Mouse (Mus musculus) cerebellum, postnatal 4 days (tissue): ENCODE measurements around the gene Plaa.

Source experiments
- DNase-seq, 2 experiments: peaks; one replicate each; pipeline ENCODE4 v3.0.0; 2022; ENCODE audit warnings: low spot score in 2 of 2, mixed read lengths in 1 of 2

Plaa gene

GRCm38 (mm10) chr4:94556265-94557054 is 46.6 kb downstream of the Plaa start, which contains the start of the genes Gm10306 and Caap1:
Gene Gm10306 (plus strand): TSS chr4:94556546.
Gene Caap1 (minus strand): TSS chr4:94556796.
- peak; percentile 95 to 98 for DNase-seq

- DNase-seq, result no peak
Observed at GRCm38 (mm10) chr4:94554955-94555494, 48.0 kb downstream of the Plaa start.

GRCm38 (mm10) chr4:94544321-94544720 is 58.7 kb downstream of the Plaa start:
- DNase-seq, result no peak

DNA sequence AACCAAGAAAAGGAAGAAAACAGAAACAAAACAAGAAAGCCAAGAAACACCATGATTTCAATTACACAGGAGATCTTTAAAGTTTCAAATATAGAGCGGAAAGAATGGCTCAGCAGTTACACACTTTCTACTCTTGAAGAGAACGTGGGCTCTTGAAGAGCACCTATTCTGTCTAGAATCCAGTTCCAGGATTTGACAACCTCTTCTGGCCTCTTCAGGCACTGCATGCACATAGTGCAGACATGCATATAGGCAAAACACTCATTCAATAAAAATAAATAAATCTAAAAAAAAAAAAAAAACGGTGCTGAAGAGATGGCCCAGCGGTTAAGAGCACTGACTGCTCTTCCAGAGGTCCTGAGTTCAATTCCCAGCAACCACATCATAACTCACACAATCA is 60.0 kb downstream of the Plaa start:
- DNase-seq, result no peak

- no peak for DNase-seq
Observed at GRCm38 (mm10) chr4:94533205-94533604, 69.8 kb downstream of the Plaa start.

DNA sequence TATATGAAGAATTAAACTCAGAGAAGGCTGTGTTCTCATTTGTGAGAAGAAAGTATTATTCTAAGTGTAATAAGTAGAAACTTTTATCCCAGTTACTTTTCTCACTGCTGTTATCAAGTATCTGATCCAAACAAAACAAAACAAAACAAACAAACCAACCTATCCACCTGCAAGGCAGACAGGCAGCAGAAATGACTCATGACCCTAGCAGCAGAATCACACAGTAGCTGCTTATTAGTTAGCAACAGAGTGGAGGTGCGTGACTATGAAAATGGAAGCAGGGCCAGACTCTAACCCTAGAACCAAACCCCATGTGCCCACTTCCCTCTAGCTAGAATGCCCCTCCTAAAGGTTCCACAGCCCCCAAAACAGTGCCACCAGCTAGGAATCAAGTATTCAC is 73.6 kb downstream of the Plaa start:
- DNase-seq, result no peak

DNA sequence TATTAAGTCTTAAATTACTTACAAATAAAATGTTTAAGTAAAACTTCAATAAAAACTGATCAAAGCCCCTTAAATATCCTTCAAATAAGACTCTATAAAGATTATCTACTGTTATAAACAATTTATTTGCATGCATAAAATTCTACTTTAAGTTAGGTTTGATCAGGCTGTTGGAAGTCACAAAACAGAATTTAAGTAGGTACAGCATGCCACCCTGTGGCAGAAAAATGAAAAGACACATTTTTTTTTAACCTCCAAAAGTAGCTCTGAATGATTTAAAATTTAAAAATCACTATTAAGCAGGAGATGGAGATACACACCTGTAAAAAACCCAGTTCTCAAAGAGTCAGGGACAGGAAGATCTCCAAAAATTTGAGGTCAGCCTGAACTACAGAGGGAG is 79.7 kb downstream of the Plaa start:
- DNase-seq, result no peak

DNA sequence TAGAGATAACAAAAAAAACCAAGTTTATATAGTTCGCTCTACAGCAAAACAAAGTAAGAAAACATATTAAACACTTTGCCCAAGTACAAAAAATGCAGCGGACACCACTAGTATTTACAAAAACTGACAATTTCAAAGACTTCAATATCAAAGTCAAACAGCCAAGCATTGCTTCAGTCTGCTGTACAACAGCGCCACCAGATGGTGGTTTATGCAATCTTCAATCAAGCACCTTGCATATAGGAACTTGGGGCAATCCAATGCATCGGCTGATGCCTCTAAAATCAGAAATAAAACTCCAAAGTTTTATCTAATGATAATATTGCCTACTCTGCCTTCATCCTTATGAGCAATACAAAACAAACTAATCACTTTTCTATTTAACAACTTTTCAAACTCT is 85.4 kb downstream of the Plaa start:
- DNase-seq, result peak; percentile 39 to 61
